In genomic region chr10:34297980-34298753, GRCm38 (mm10) we compare ENCODE assay signal across 7 mouse cellular contexts. TPM values are rescaled to one million over a fixed set of nuclear protein-coding genes. Genes with fewer than 3 reads are reported as not detected.
DNase-seq lines count a peak whose midpoint lies in the region; ATAC-seq and TF ChIP-seq lines count a peak whose summit lies in the region.

No protein-coding gene starts in this region.

- no peaks in the 10 kb centered on the region for H3K27me3 ChIP-seq in lung, postnatal 0 days (replicated peaks; ENCODE audit: insufficient read depth, low read length)
- H3K27me3 ChIP-seq in limb, embryonic 12.5 days = no peaks in the 10 kb centered on the region

- TF ChIP-seq EP300 in lung, postnatal 0 days (IDR thresholded peaks at IDR 0.05) = no peak

- peak overlapping the region; percentile 39 for H3K9ac ChIP-seq in lung, postnatal 0 days (replicated peaks; ENCODE audit: low read depth)
- H3K9ac ChIP-seq in limb, embryonic 12.5 days (replicated peaks) = peak overlapping the region; percentile 71

- H3K4me2 ChIP-seq in lung, postnatal 0 days (replicated peaks; ENCODE audit: low read depth, low read length) = peak overlapping the region; percentile 94
- H3K4me2 ChIP-seq in limb, embryonic 12.5 days = peak overlapping the region; percentile 80

- peak overlapping the region; percentile 58 for H3K4me3 ChIP-seq in lung, postnatal 0 days (ENCODE audit: low read depth, low read length)
- H3K4me3 ChIP-seq in limb, embryonic 12.5 days (replicated peaks) = peak overlapping the region; percentile 72

- no peak for TF ChIP-seq CTCF in lung, postnatal 0 days (IDR thresholded peaks at IDR 0.05)

- no peaks in the 10 kb centered on the region for H3K9me3 ChIP-seq in lung, postnatal 0 days (ENCODE audit: low read length)
- no peaks in the 10 kb centered on the region for H3K9me3 ChIP-seq in limb, embryonic 12.5 days

- ATAC-seq in lung, postnatal 0 days = no peak
- ATAC-seq in limb, embryonic 12.5 days (ENCODE audit: insufficient number of reproducible peaks, insufficient read depth, low FRiP score, low TSS enrichment, low read depth) = 0 out of 2 replicates have a peak, but pooled peaks have one; percentile 2
- no peak for ATAC-seq in monocyte, adult 5-6 weeks (replicated peaks; ENCODE audit: insufficient number of reproducible peaks, low FRiP score, low TSS enrichment, poor library complexity, severe bottlenecking)

- no peak for DNase-seq in lung, postnatal 0 days (ENCODE audit: low spot score)
- DNase-seq in lung, postnatal 36 days = no peak
- peak; percentile 37 to 40 for DNase-seq in cerebellum, postnatal 14 days
- peak; percentile 28 for DNase-seq in heart, adult 8-10 months (ENCODE audit: low spot score)
- DNase-seq in retina, postnatal 1 day = peak; percentile 52

- WGBS in lung, postnatal 0 days = 44% methylated on average over 25 of the region's 25 CpGs
- WGBS in limb, embryonic 12.5 days = 44% methylated on average over 25 of the region's 25 CpGs

- peaks cover 6% of the 10 kb centered on the region; the same call in 1 of the 2 replicates for H3K4me1 ChIP-seq in lung, postnatal 0 days (ENCODE audit: insufficient read depth, low read depth, low read length)
- peaks cover 30% of the 10 kb centered on the region for H3K4me1 ChIP-seq in limb, embryonic 12.5 days (replicated peaks)

- no peaks in the 10 kb centered on the region for H3K36me3 ChIP-seq in lung, postnatal 0 days (ENCODE audit: insufficient read depth, low read length)
- peaks cover 5% of the 10 kb centered on the region; the same call in 1 of the 2 replicates for H3K36me3 ChIP-seq in limb, embryonic 12.5 days

- H3K27ac ChIP-seq in lung, postnatal 0 days (ENCODE audit: low read length) = peak overlapping the region; percentile 10; the same call in 1 of the 2 replicates
- peak overlapping the region; percentile 87; the same call in 1 of the 2 replicates for H3K27ac ChIP-seq in limb, embryonic 12.5 days

RNA-seq across cellular contexts. Expression of gene Tspyl4, which starts 0.9 kb away (rescaled TPM):
- 7.7 and 9.7 TPM in 2 replicates for polyA plus RNA-seq in lung, postnatal 0 days (2015; fragmentation: Nextera tagmentation; extraction: Ambion mirVana)
- 10 to 100 TPM; 13.9 to 20.4 (median 14.5) TPM for total RNA-seq in heart, adult 8-10 months (2022)
- polyA plus RNA-seq in limb, embryonic 12.5 days (2016; fragmentation: Nextera tagmentation; extraction: Ambion mirVana) = 24.5 and 25.7 TPM in 2 replicates
- 6.7 to 13.1 TPM (median 8.1 TPM) in 3 replicates for total RNA-seq in monocyte, adult 5-6 weeks (2017)

RNA-seq across cellular contexts. Expression of gene Tspyl1, which starts 16.2 kb away (rescaled TPM):
- polyA plus RNA-seq in lung, postnatal 0 days (2015; fragmentation: Nextera tagmentation; extraction: Ambion mirVana) = 73.3 and 79.6 TPM in 2 replicates
- 10 to 100 TPM; 65.2 to 73.0 (median 68.1) TPM for total RNA-seq in heart, adult 8-10 months (2022)
- 84.8 and 91.3 TPM in 2 replicates for polyA plus RNA-seq in limb, embryonic 12.5 days (2016; fragmentation: Nextera tagmentation; extraction: Ambion mirVana)
- total RNA-seq in monocyte, adult 5-6 weeks (2017) = 84.6 to 91.2 TPM (median 86.2 TPM) in 3 replicates

Comparison
In these comparisons a context has a peak if more than half of its experiments do, and no peak if none do; other contexts are left out.
1. DNase-seq: peak in cerebellum, postnatal 14 days (2 of 2), heart, adult 8-10 months (single experiment) and retina, postnatal 1 day (single experiment); none in lung, postnatal 0 days (single experiment) and lung, postnatal 36 days (single experiment).